Mouse (Mus musculus): Measurements from ENCODE around the gene Harbi1. TPM values are rescaled to one million over a fixed set of nuclear protein-coding genes. Genes with fewer than 3 reads are reported as not detected.
"Not testable (repeated sequence)": the region's sequence is repeated elsewhere in the genome, so short reads cannot be mapped to it uniquely, and the experiment has no call there.

Harbi1 gene
- total RNA-seq, 1 experiment from 2014 or later = 8.9 TPM

DNA sequence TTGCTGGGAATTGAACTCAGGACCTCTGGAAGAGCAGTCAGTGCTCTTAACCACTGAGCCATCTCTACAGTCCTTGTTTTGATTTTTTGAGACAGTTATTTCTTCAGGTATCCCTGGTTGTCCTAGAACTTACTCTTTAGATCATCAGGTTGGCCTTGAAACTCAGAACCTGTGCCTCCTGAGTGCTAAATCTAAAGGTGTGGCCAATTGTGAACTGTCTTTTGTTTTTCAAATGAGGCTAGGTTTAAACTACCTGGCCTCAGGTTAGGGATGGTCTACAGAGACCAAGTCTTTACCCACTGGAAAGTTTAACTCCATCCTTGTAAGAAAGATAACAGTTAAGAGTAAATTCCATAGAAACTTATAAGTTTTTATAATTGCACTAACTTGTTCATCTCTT, 4.2 kb upstream of the Harbi1 start:
- ATAC-seq (replicated peaks; ENCODE audit: insufficient number of reproducible peaks, low FRiP score, low TSS enrichment, poor library complexity, severe bottlenecking) = no peak

DNA sequence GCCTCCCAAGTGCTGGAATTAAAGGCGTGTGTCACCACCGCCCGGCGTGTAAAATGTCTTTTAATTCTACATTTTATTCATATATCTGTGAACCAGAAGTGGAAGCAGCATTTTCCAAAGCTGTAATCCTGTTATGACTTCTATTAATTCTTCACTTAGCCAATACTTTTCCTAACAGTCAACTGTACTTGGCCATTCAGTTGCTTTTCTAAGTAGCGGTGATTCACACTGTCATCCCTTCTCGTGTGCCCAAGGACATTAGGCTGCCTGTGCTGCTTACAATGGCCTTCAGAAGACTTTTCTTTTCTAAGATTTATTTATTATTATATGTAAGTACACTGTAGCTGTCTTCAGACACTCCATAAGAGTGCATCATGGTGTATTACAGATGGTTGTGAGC, 2.3 kb upstream of the Harbi1 start:
- ATAC-seq (replicated peaks; ENCODE audit: insufficient number of reproducible peaks, low FRiP score, low TSS enrichment, poor library complexity, severe bottlenecking) = no peak

- ATAC-seq (replicated peaks; ENCODE audit: insufficient number of reproducible peaks, low FRiP score, low TSS enrichment, poor library complexity, severe bottlenecking) = no peak
These were observed 739 bp downstream of the Harbi1 start for GRCm38 (mm10) chr2:91711256-91711925.

DNA sequence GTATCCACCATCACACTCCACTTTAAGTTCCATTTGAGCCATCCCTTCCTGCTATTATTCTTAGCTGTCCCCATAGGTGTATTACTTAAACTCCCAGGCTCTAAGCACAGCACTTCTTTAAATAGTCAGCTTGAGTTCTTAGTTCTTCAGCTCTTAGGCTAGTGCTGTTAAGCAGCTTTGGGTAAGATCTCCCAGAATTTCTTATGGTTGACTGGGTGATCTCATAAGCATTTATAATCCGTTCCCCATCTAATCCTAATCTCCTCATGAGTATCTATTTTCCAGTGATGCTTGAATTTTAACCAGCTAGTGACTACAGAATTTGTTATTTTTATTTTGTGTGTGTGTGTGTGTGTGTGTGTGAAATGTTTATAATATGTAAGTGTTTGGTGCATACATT, 4.3 kb downstream of the Harbi1 start:
- no peak for ATAC-seq (replicated peaks; ENCODE audit: insufficient number of reproducible peaks, low FRiP score, low TSS enrichment, poor library complexity, severe bottlenecking)

GRCm38 (mm10) chr2:91718276-91718675, 7.6 kb downstream of the Harbi1 start:
- no peak for ATAC-seq (replicated peaks; ENCODE audit: insufficient number of reproducible peaks, low FRiP score, low TSS enrichment, poor library complexity, severe bottlenecking)

GRCm38 (mm10) chr2:91723382-91723781, 12.7 kb downstream of the Harbi1 start:
- no peak for ATAC-seq (replicated peaks; ENCODE audit: insufficient number of reproducible peaks, low FRiP score, low TSS enrichment, poor library complexity, severe bottlenecking)

DNA sequence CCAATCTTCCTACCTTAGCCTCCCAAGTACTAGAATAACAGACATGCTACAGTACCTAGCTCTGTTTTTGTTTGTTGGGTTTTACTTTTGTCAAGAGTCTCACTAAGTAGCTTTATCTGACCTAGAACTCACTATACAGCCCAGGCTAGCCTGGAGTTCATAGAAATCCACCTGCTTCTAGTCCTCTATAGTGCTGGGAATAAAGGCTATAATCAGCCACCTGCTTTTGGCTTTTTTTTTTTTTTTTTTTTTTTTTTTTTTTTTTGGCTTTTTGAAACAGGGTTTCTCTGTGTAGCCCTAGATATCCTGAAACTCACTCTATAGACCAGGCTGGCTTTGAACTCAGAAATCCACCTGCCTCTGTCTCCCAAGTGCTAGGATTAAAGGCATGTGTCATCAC, 13.3 kb downstream of the Harbi1 start:
- no peak for ATAC-seq (replicated peaks; ENCODE audit: insufficient number of reproducible peaks, low FRiP score, low TSS enrichment, poor library complexity, severe bottlenecking)

- ATAC-seq (replicated peaks; ENCODE audit: insufficient number of reproducible peaks, low FRiP score, low TSS enrichment, poor library complexity, severe bottlenecking) = no peak
These were observed 14.1 kb downstream of the Harbi1 start for GRCm38 (mm10) chr2:91724716-91725115.

DNA sequence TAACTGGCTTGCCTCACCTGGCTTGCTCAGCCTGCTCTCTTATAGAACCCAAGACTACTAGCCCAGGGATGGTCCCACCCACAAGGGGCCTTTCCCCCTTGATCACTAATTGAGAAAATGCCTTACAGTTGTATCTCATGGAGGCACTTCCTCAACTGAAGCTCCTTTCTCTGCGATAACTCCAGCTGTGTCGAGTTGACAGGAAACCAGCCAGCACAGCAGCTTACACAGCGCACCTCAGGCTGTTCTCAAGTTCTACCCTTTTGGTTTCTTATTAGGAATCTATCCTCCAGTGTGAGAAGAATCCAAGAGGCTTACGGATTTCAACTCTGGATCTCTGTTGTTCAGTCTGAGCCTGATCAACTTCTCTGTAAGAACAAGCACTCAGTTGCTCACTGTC, 14.8 kb downstream of the Harbi1 start:
- not testable (repeated sequence) for ATAC-seq (replicated peaks; ENCODE audit: insufficient number of reproducible peaks, low FRiP score, low TSS enrichment, poor library complexity, severe bottlenecking)

DNA sequence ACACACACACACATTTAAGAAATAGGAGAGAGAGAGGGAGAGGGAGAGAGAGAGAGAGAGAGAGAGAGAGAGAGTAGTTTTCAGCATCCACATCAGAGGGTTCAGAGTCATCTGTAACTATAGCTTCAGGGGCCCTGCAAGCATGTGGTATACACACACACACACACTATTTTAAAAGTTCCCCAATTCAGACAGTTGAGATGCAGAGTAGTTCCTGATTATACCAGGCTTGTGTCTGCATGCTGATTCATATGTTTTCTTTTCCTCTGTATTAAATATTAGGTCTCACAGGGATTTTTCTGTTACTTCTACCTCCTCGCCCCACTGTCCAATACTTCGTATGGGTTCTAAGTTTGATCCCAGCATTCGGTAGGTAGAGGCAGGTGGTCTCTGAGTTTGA, 16.4 kb downstream of the Harbi1 start:
- no peak for ATAC-seq (replicated peaks; ENCODE audit: insufficient number of reproducible peaks, low FRiP score, low TSS enrichment, poor library complexity, severe bottlenecking)

DNA sequence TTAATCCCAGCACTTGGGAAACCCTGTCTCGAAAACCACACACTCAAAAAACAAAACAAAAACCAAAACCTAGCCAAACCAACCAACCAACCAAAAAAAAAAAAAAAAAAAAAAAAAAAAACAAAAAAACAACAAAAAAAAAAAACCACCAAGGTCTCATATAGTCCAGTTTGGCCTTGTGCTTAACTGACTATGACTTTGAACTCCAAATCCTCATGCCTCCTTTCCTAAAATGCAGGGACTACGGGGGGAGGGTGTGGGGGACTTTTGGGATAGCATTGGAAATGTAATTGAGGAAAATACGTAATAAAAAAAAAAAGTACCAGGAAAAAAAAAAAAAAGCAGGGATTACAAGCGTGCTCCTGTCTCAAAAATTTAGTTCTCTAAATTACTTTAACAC, 18.9 kb downstream of the Harbi1 start:
- ATAC-seq (replicated peaks; ENCODE audit: insufficient number of reproducible peaks, low FRiP score, low TSS enrichment, poor library complexity, severe bottlenecking) = no peak

DNA sequence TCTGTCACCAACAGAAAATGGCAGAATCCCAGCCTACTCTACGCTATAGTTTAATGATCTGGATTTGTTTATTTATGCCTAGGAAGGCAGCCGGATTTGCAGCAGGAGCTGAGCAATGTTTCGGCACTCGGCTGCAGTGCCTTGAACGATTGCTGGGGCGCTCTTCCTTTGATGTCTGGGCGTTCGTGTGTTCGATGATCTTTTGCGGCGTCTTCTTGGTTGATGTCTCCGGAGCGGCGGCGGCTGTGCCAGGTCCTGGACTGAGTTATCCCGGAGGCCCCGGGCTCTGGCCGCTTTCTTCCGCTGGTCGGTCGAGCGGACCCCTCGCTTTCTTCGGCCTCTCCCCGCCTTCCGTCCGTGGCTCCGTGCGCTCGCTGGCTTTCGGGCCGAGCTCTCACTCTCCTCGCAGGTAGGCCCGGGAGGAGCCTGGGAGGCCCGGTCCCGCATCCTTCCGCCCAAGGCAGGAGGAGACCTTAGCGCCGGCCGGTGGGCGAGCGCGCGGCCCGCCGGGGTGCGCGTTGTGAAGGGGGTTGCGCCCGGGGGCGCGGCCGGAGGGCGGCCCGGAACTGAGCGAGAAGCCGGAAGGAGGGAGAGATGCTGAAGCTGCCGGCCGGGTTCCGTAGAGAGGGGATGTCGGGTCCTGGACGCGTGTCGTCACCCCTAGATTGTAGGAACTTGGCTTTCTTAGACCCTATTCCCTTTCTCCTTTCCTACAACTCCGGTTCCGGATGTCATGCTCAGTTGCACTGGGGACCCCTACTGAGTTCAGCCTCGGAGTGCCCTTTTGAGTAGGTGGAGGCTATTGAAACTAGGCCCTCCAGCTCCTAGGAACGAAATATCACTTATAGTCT, 19.5 kb downstream of the Harbi1 start, which contains the start of gene Ambra1:
Gene Ambra1 (plus strand): TSS at position 164 of the 851 bp plus-strand sequence.
- ATAC-seq (replicated peaks; ENCODE audit: insufficient number of reproducible peaks, low FRiP score, low TSS enrichment, poor library complexity, severe bottlenecking) = peak; percentile 97

DNA sequence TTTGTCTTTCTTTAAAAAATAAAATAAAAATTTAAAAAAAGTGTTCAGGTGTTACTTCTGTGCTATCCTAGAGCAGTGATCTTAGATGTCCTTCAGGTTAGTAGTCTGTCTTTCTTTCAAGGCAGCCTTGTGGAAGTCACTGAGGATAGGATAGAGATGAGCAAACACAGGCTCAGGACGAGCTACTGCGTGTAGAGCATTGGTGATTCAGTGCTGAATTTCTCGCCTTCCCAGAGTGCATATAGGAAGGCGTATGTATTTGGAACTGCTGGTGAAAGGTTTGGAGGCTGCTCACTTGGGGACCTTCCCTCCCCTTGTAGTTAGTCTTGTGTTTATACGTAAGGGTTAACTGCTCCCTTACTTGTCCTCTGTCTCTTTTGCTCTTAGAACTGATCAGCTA, 24.6 kb downstream of the Harbi1 start:
- ATAC-seq (replicated peaks; ENCODE audit: insufficient number of reproducible peaks, low FRiP score, low TSS enrichment, poor library complexity, severe bottlenecking) = no peak

- no peak for ATAC-seq (replicated peaks; ENCODE audit: insufficient number of reproducible peaks, low FRiP score, low TSS enrichment, poor library complexity, severe bottlenecking)
These were observed 28.9 kb downstream of the Harbi1 start for GRCm38 (mm10) chr2:91739586-91739985.

GRCm38 (mm10) chr2:91744686-91745085, 34.0 kb downstream of the Harbi1 start:
- ATAC-seq (replicated peaks; ENCODE audit: insufficient number of reproducible peaks, low FRiP score, low TSS enrichment, poor library complexity, severe bottlenecking) = no peak

GRCm38 (mm10) chr2:91749811-91750261, 39.2 kb downstream of the Harbi1 start:
- ATAC-seq (replicated peaks; ENCODE audit: insufficient number of reproducible peaks, low FRiP score, low TSS enrichment, poor library complexity, severe bottlenecking) = no peak

Data from monocyte, adult 5-6 weeks (primary cell).